Mouse (Mus musculus) megakaryocyte progenitor cell, adult 5-6 weeks (primary cell): Measurements from ENCODE around the gene BC004004. TPM values are rescaled to one million over a fixed set of nuclear protein-coding genes. Genes with fewer than 3 reads are reported as not detected.

ENCODE experiments used
- ATAC-seq: replicated peaks from 2 replicates; pipeline ENCODE4 v1.8.0; 2016; ENCODE audit warnings: mild to moderate bottlenecking, moderate TSS enrichment, inconsistent platforms; ENCODE audit not compliant: poor library complexity
- total RNA-seq, 2 experiments: library from RNA; stranded (forward) in 1 of 2; stranded (reverse) in 1 of 2; fragments of 157-497, 149-512 nt in 1 of 2; fragments of 200-1000 nt in 1 of 2; gene quantifications; 2 replicates each; pipeline versions ENCODE4 v1.2.3 to v1.2.4; 2015 to 2017

The BC004004 gene
- total RNA-seq, 2 experiments from 2014 or later: 97.7 to 99.2 TPM

GRCm38 (mm10) chr17:29319881-29320639, 51.5 kb downstream of the BC004004 start:
- ATAC-seq: peak; percentile 57

- no peak for ATAC-seq
These were observed 53.4 kb downstream of the BC004004 start for GRCm38 (mm10) chr17:29321765-29322602.

GRCm38 (mm10) chr17:29322603-29322962, 54.0 kb downstream of the BC004004 start:
- no peak for ATAC-seq

- peak; percentile 36; the same call in 1 of the 2 replicates for ATAC-seq
These were observed 55.0 kb downstream of the BC004004 start for GRCm38 (mm10) chr17:29323625-29324024.

GRCm38 (mm10) chr17:29325831-29326230, 57.2 kb downstream of the BC004004 start:
- no peak for ATAC-seq

- no peak for ATAC-seq
These were observed 58.2 kb downstream of the BC004004 start for GRCm38 (mm10) chr17:29326531-29327529.

- no peak for ATAC-seq
These were observed 59.1 kb downstream of the BC004004 start for GRCm38 (mm10) chr17:29327691-29328090.

- no peak for ATAC-seq
These were observed 61.6 kb downstream of the BC004004 start for GRCm38 (mm10) chr17:29330221-29330620.

- ATAC-seq: peak; percentile 75
These were observed 62.3 kb downstream of the BC004004 start for GRCm38 (mm10) chr17:29330671-29331410.

GRCm38 (mm10) chr17:29332186-29332685, 63.6 kb downstream of the BC004004 start:
- no peak for ATAC-seq

GRCm38 (mm10) chr17:29336266-29336990, 67.8 kb downstream of the BC004004 start:
- ATAC-seq: no peak

- no peak for ATAC-seq
These were observed 69.6 kb downstream of the BC004004 start for GRCm38 (mm10) chr17:29337979-29338823.

- no peak for ATAC-seq
These were observed 70.7 kb downstream of the BC004004 start for GRCm38 (mm10) chr17:29339170-29339768.

GRCm38 (mm10) chr17:29340406-29341261, 72.0 kb downstream of the BC004004 start:
- no peak for ATAC-seq

GRCm38 (mm10) chr17:29341591-29342003, 73.0 kb downstream of the BC004004 start:
- ATAC-seq: peak; percentile 66

- no peak for ATAC-seq
These were observed 73.7 kb downstream of the BC004004 start for GRCm38 (mm10) chr17:29342010-29342910.
